Comparison of ENCODE assay signal across 8 mouse cellular contexts in the genomic region with DNA sequence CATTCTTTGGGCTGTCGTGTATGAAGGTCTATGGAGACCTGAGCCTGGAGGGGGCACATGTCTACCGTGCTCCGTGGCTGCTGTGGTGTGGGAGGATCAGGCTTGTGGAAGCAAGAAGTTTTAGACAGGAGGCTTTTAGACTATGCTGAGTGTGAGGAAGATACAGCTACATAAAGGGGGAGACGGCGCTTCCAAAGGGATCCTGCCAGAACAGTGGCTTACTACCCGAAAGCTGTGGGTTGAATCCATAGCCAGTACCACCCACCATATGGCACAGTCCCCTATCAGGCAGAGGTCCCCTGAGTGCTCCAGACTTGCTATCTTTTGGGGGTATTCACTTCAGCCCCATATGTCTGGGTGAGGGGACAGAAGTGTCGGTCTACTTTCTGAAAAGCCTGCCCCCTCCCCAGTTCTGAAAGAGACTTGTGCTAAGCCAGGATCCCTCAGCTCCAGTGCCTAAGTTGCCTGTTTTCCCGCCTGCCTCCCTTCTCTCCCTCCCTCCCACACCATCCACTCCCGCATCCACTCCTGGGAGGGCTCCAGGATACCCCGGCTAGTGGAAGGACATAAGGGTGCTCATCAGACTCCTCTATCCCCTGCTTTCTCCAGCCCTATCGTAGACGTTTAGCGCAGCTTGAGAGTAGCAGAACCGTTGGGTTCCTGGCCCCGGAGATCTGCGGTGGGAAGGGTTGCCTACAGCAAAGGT. TPM values are rescaled to one million over a fixed set of nuclear protein-coding genes. Genes with fewer than 3 reads are reported as not detected.
DNase-seq lines count a peak whose midpoint lies in the region; ATAC-seq and TF ChIP-seq lines count a peak whose summit lies in the region.

No protein-coding gene starts in this region.

- H3K9ac ChIP-seq in lung, postnatal 0 days (replicated peaks; ENCODE audit: low read depth), result no peak overlapping the region
- H3K9ac ChIP-seq in stomach, embryonic 15.5 days, result no peak overlapping the region

- peaks cover 7% of the 10 kb centered on the region for H3K4me1 ChIP-seq in lung, postnatal 0 days (ENCODE audit: insufficient read depth, low read depth, low read length)
- H3K4me1 ChIP-seq in limb, embryonic 10.5 days, result peaks cover 34% of the 10 kb centered on the region
- H3K4me1 ChIP-seq in stomach, embryonic 15.5 days, result peaks cover 12% of the 10 kb centered on the region; the same call in 1 of the 2 replicates

- 0 out of 2 replicates have a peak, but pooled peaks have one; percentile 4 for ATAC-seq in cerebellum, adult (ENCODE audit: insufficient number of reproducible peaks, low FRiP score, low TSS enrichment)
- ATAC-seq in lung, postnatal 0 days, result no peak
- no peak for ATAC-seq in stomach, embryonic 15.5 days (ENCODE audit: insufficient read depth, low FRiP score, low read depth)

- no peak for TF ChIP-seq EP300 in lung, postnatal 0 days (IDR thresholded peaks at IDR 0.05)

- no peaks in the 10 kb centered on the region for H3K9me3 ChIP-seq in lung, postnatal 0 days (ENCODE audit: low read length)
- no peaks in the 10 kb centered on the region for H3K9me3 ChIP-seq in limb, embryonic 10.5 days (replicated peaks)
- no peaks in the 10 kb centered on the region for H3K9me3 ChIP-seq in stomach, embryonic 15.5 days

- WGBS in lung, postnatal 0 days, result 20% methylated on average over 16 of the region's 16 CpGs
- WGBS in limb, embryonic 10.5 days, result 16% methylated on average over 16 of the region's 16 CpGs
- WGBS in stomach, embryonic 15.5 days, result 23% methylated on average over 16 of the region's 16 CpGs

- H3K27me3 ChIP-seq in lung, postnatal 0 days (replicated peaks; ENCODE audit: insufficient read depth, low read length), result peaks cover 27% of the 10 kb centered on the region
- H3K27me3 ChIP-seq in limb, embryonic 10.5 days (ENCODE audit: low read depth, poor library complexity, severe bottlenecking), result peaks cover 93% of the 10 kb centered on the region
- peaks cover 54% of the 10 kb centered on the region for H3K27me3 ChIP-seq in stomach, embryonic 15.5 days (replicated peaks)

- TF ChIP-seq CTCF in lung, postnatal 0 days (IDR thresholded peaks at IDR 0.05), result no peak

- no peaks in the 10 kb centered on the region for H3K36me3 ChIP-seq in lung, postnatal 0 days (ENCODE audit: insufficient read depth, low read length)
- no peaks in the 10 kb centered on the region for H3K36me3 ChIP-seq in limb, embryonic 10.5 days
- no peaks in the 10 kb centered on the region for H3K36me3 ChIP-seq in stomach, embryonic 15.5 days

- peak overlapping the region; percentile 45 for H3K4me3 ChIP-seq in lung, postnatal 0 days (ENCODE audit: low read depth, low read length)
- H3K4me3 ChIP-seq in limb, embryonic 10.5 days, result peak overlapping the region; percentile 63
- peak overlapping the region; percentile 53 for H3K4me3 ChIP-seq in stomach, embryonic 15.5 days (replicated peaks)

- H3K4me2 ChIP-seq in lung, postnatal 0 days (replicated peaks; ENCODE audit: low read depth, low read length), result peak overlapping the region; percentile 87
- peak overlapping the region; percentile 96 for H3K4me2 ChIP-seq in stomach, embryonic 15.5 days

- no peak for DNase-seq in cerebellum, adult 18-20 months
- no peak for DNase-seq in lung, postnatal 0 days (ENCODE audit: low spot score)
- DNase-seq in lung, adult 18-20 months, result no peak
- no peak for DNase-seq in limb, embryonic 10.5 days (ENCODE audit: low spot score)
- DNase-seq in ovary, postnatal 36 days (ENCODE audit: low spot score), result no peak
- no peak for DNase-seq in spleen, postnatal 10 days (ENCODE audit: low spot score in 2 of 2)

- H3K27ac ChIP-seq in lung, postnatal 0 days (ENCODE audit: low read length), result no peak overlapping the region
- H3K27ac ChIP-seq in limb, embryonic 10.5 days, result no peak overlapping the region
- no peak overlapping the region for H3K27ac ChIP-seq in stomach, embryonic 15.5 days

RNA-seq across cellular contexts. Expression of a gene that starts 1.1 kb away (rescaled TPM):
- polyA plus RNA-seq in lung, postnatal 0 days (2015; fragmentation: Nextera tagmentation; extraction: Ambion mirVana), result 0.66 and 0.68 TPM in 2 replicates
- 0.18 and 0.61 TPM in 2 replicates for polyA plus RNA-seq in limb, embryonic 10.5 days (2016; fragmentation: Nextera tagmentation; extraction: Ambion mirVana)
- 0.69 and 0.95 TPM in 2 replicates for polyA plus RNA-seq in stomach, embryonic 15.5 days (2015; fragmentation: Nextera tagmentation; extraction: Ambion mirVana)
